Mouse (Mus musculus): ENCODE results near the gene Plscr5. TPM values are rescaled to one million over a fixed set of nuclear protein-coding genes. Genes with fewer than 3 reads are reported as not detected.

Gene Plscr5
- polyA plus RNA-seq, 1 experiment = not detected

GRCm38 (mm10) chr9:92207757-92208156, 15.0 kb downstream of the Plscr5 start:
- H3K36me3 ChIP-seq (ENCODE audit: control insufficient read depth, insufficient read depth) = no peaks in the 10 kb centered on the region
- no peak overlapping the region for H3ac ChIP-seq (ENCODE audit: control insufficient read depth, insufficient read length, low read depth)
- no peaks in the 10 kb centered on the region for H3K27me3 ChIP-seq (ENCODE audit: control insufficient read depth, insufficient read depth, insufficient read length)
- no peak for TF ChIP-seq USF1 (IDR thresholded peaks at IDR 0.05; ENCODE audit: low read depth)
- TF ChIP-seq MYOD1 (IDR thresholded peaks at IDR 0.05; ENCODE audit: control insufficient read depth, insufficient read length, low read depth) = no peak
- no peak for TF ChIP-seq FOSL1 (IDR thresholded peaks at IDR 0.05; ENCODE audit: insufficient read depth, low read length, poor library complexity, severe bottlenecking)
- no peak for TF ChIP-seq MYOG (IDR thresholded peaks at IDR 0.05; ENCODE audit: control insufficient read depth, extremely low read depth, insufficient read length)
- TF ChIP-seq MAX (IDR thresholded peaks at IDR 0.05) = no peak
- no peak for TF ChIP-seq CTCF (IDR thresholded peaks at IDR 0.05; ENCODE audit: control insufficient read depth, insufficient read depth, insufficient read length)
- no peak for TF ChIP-seq CEBPB (IDR thresholded peaks at IDR 0.05; ENCODE audit: low read depth)
- no peaks in the 10 kb centered on the region for H3K79me3 ChIP-seq (ENCODE audit: low read depth)
- H3K79me2 ChIP-seq (ENCODE audit: control insufficient read depth, insufficient read depth) = no peaks in the 10 kb centered on the region
- no peak overlapping the region for H3K4me3 ChIP-seq (ENCODE audit: insufficient read depth, poor library complexity, severe bottlenecking)

- Histone ChIP-seq H3ac (ENCODE audit: control insufficient read depth, insufficient read length, low read depth) (no peak overlapping the region), H3K79me2 (ENCODE audit: control insufficient read depth, insufficient read depth) (no peaks in the 10 kb centered on the region), H3K27me3 (ENCODE audit: control insufficient read depth, insufficient read depth, insufficient read length) (no peaks in the 10 kb centered on the region), H3K36me3 (ENCODE audit: control insufficient read depth, insufficient read depth) (no peaks in the 10 kb centered on the region), H3K4me3 (ENCODE audit: insufficient read depth, poor library complexity, severe bottlenecking) (no peak overlapping the region), H3K79me3 (ENCODE audit: low read depth) (no peaks in the 10 kb centered on the region)
- TF ChIP-seq FOSL1 (IDR thresholded peaks at IDR 0.05; ENCODE audit: insufficient read depth, low read length, poor library complexity, severe bottlenecking) (no peak), MYOD1 (IDR thresholded peaks at IDR 0.05; ENCODE audit: control insufficient read depth, insufficient read length, low read depth) (no peak), USF1 (IDR thresholded peaks at IDR 0.05; ENCODE audit: low read depth) (no peak), CTCF (IDR thresholded peaks at IDR 0.05; ENCODE audit: control insufficient read depth, insufficient read depth, insufficient read length) (no peak), MAX (IDR thresholded peaks at IDR 0.05) (no peak), MYOG (IDR thresholded peaks at IDR 0.05; ENCODE audit: control insufficient read depth, extremely low read depth, insufficient read length) (no peak), CEBPB (IDR thresholded peaks at IDR 0.05; ENCODE audit: low read depth) (no peak)
These were observed 17.1 kb downstream of the Plscr5 start for GRCm38 (mm10) chr9:92209850-92210249.

GRCm38 (mm10) chr9:92210386-92210967, 17.7 kb downstream of the Plscr5 start:
- H3K79me2 ChIP-seq (ENCODE audit: control insufficient read depth, insufficient read depth) = no peaks in the 10 kb centered on the region
- no peaks in the 10 kb centered on the region for H3K27me3 ChIP-seq (ENCODE audit: control insufficient read depth, insufficient read depth, insufficient read length)
- no peaks in the 10 kb centered on the region for H3K36me3 ChIP-seq (ENCODE audit: control insufficient read depth, insufficient read depth)
- H3K79me3 ChIP-seq (ENCODE audit: low read depth) = no peaks in the 10 kb centered on the region
- no peak overlapping the region for H3ac ChIP-seq (ENCODE audit: control insufficient read depth, insufficient read length, low read depth)
- H3K4me3 ChIP-seq (ENCODE audit: insufficient read depth, poor library complexity, severe bottlenecking) = no peak overlapping the region
- TF ChIP-seq CEBPB (IDR thresholded peaks at IDR 0.05; ENCODE audit: low read depth) (no peak), MYOG (IDR thresholded peaks at IDR 0.05; ENCODE audit: control insufficient read depth, extremely low read depth, insufficient read length) (no peak), USF1 (IDR thresholded peaks at IDR 0.05; ENCODE audit: low read depth) (no peak), MYOD1 (IDR thresholded peaks at IDR 0.05; ENCODE audit: control insufficient read depth, insufficient read length, low read depth) (no peak), CTCF (IDR thresholded peaks at IDR 0.05; ENCODE audit: control insufficient read depth, insufficient read depth, insufficient read length) (no peak), MAX (IDR thresholded peaks at IDR 0.05) (no peak), FOSL1 (IDR thresholded peaks at IDR 0.05; ENCODE audit: insufficient read depth, low read length, poor library complexity, severe bottlenecking) (no peak)

GRCm38 (mm10) chr9:92211048-92211447, 18.3 kb downstream of the Plscr5 start:
- H3K79me2 ChIP-seq (ENCODE audit: control insufficient read depth, insufficient read depth) = no peaks in the 10 kb centered on the region
- no peaks in the 10 kb centered on the region for H3K36me3 ChIP-seq (ENCODE audit: control insufficient read depth, insufficient read depth)
- H3K27me3 ChIP-seq (ENCODE audit: control insufficient read depth, insufficient read depth, insufficient read length) = no peaks in the 10 kb centered on the region
- no peak overlapping the region for H3K4me3 ChIP-seq (ENCODE audit: insufficient read depth, poor library complexity, severe bottlenecking)
- H3ac ChIP-seq (ENCODE audit: control insufficient read depth, insufficient read length, low read depth) = no peak overlapping the region
- no peak for TF ChIP-seq FOSL1 (IDR thresholded peaks at IDR 0.05; ENCODE audit: insufficient read depth, low read length, poor library complexity, severe bottlenecking)
- TF ChIP-seq USF1 (IDR thresholded peaks at IDR 0.05; ENCODE audit: low read depth) = no peak
- TF ChIP-seq MAX (IDR thresholded peaks at IDR 0.05) = no peak
- TF ChIP-seq MYOD1 (IDR thresholded peaks at IDR 0.05; ENCODE audit: control insufficient read depth, insufficient read length, low read depth) = no peak
- TF ChIP-seq CTCF (IDR thresholded peaks at IDR 0.05; ENCODE audit: control insufficient read depth, insufficient read depth, insufficient read length) = no peak
- no peak for TF ChIP-seq MYOG (IDR thresholded peaks at IDR 0.05; ENCODE audit: control insufficient read depth, extremely low read depth, insufficient read length)
- no peak for TF ChIP-seq CEBPB (IDR thresholded peaks at IDR 0.05; ENCODE audit: low read depth)
- no peaks in the 10 kb centered on the region for H3K79me3 ChIP-seq (ENCODE audit: low read depth)

GRCm38 (mm10) chr9:92217484-92217883, 24.7 kb downstream of the Plscr5 start:
- no peaks in the 10 kb centered on the region for H3K27me3 ChIP-seq (ENCODE audit: control insufficient read depth, insufficient read depth, insufficient read length)
- no peak overlapping the region for H3ac ChIP-seq (ENCODE audit: control insufficient read depth, insufficient read length, low read depth)
- no peaks in the 10 kb centered on the region for H3K36me3 ChIP-seq (ENCODE audit: control insufficient read depth, insufficient read depth)
- H3K4me3 ChIP-seq (ENCODE audit: insufficient read depth, poor library complexity, severe bottlenecking) = no peak overlapping the region
- no peaks in the 10 kb centered on the region for H3K79me2 ChIP-seq (ENCODE audit: control insufficient read depth, insufficient read depth)
- TF ChIP-seq FOSL1 (IDR thresholded peaks at IDR 0.05; ENCODE audit: insufficient read depth, low read length, poor library complexity, severe bottlenecking) (no peak), CEBPB (IDR thresholded peaks at IDR 0.05; ENCODE audit: low read depth) (no peak), MAX (IDR thresholded peaks at IDR 0.05) (no peak), CTCF (IDR thresholded peaks at IDR 0.05; ENCODE audit: control insufficient read depth, insufficient read depth, insufficient read length) (no peak), MYOD1 (IDR thresholded peaks at IDR 0.05; ENCODE audit: control insufficient read depth, insufficient read length, low read depth) (no peak), USF1 (IDR thresholded peaks at IDR 0.05; ENCODE audit: low read depth) (no peak), MYOG (IDR thresholded peaks at IDR 0.05; ENCODE audit: control insufficient read depth, extremely low read depth, insufficient read length) (no peak)
- no peaks in the 10 kb centered on the region for H3K79me3 ChIP-seq (ENCODE audit: low read depth)

Measured in C2C12 (cell line).